Mouse (Mus musculus) forebrain, embryonic 11.5 days (tissue): Measurements from ENCODE around the gene Sycp2. TPM values are rescaled to one million over a fixed set of nuclear protein-coding genes. Genes with fewer than 3 reads are reported as not detected.

ENCODE experiments used
- ATAC-seq: fragments of 200-750 bp; cut with Nextera tagmentation; replicated peaks from 2 replicates; pipeline ENCODE4 v1.8.0; 2017; ENCODE audit warnings: moderate TSS enrichment; ENCODE audit not compliant: low FRiP score
- DNase-seq: peaks from one replicate; pipeline ENCODE4 v3.0.0-alpha.2; 2017; ENCODE audit warnings: low spot score
- H3K27ac ChIP-seq: fragments of 300-500 bp; sonication (generic); 2 replicates; pipeline ENCODE4 v1.5.1; 2014; ENCODE audit warnings: low read depth, low read length
- H3K27me3 ChIP-seq: fragments of 300-500 bp; sonication (generic); 2 replicates; pipeline ENCODE4 v1.6.1; 2014; ENCODE audit warnings: mild to moderate bottlenecking, low read length, mixed read lengths; ENCODE audit not compliant: control insufficient read depth, insufficient read depth
- H3K36me3 ChIP-seq: fragments of 300-500 bp; sonication (generic); 2 replicates; pipeline ENCODE4 v1.6.1; 2014; ENCODE audit warnings: mild to moderate bottlenecking, low read length, moderate library complexity, mixed read lengths; ENCODE audit not compliant: control insufficient read depth, insufficient read depth
- H3K4me1 ChIP-seq: fragments of 300-500 bp; sonication (generic); replicated peaks from 2 replicates; pipeline ENCODE4 v1.6.1; 2014; ENCODE audit warnings: low read length, mixed read lengths; ENCODE audit not compliant: control insufficient read depth, insufficient read depth
- H3K4me2 ChIP-seq: fragments of 300-500 bp; sonication (generic); 2 replicates; pipeline ENCODE4 v1.6.1; 2014; ENCODE audit warnings: low read depth, mild to moderate bottlenecking, low read length, moderate library complexity, mixed read lengths; ENCODE audit not compliant: severe bottlenecking
- H3K4me3 ChIP-seq: fragments of 300-500 bp; sonication (generic); 2 replicates; pipeline ENCODE4 v1.5.1; 2014; ENCODE audit warnings: low read depth, low read length
- H3K9ac ChIP-seq: fragments of 300-500 bp; sonication (generic); 2 replicates; pipeline ENCODE4 v1.6.1; 2014; ENCODE audit warnings: low read length
- H3K9me3 ChIP-seq: fragments of 300-500 bp; sonication (generic); 2 replicates; pipeline ENCODE4 v1.6.1; 2016; ENCODE audit warnings: low read length, mixed read lengths; ENCODE audit not compliant: control insufficient read depth
- WGBS: fragments of 180-500 bp; shearing (Covaris S2); extraction: QIAGEN DNeasy Blood & Tissue Kit; methylation state at CpG from one replicate; pipeline ENCODE4 v1.1.7; 2014; 5-methylcytosine and 5-hydroxymethylcytosine counted together
- polyA plus RNA-seq: library from polyadenylated mRNA; unstranded; fragments of >200 nt; fragmentation: Nextera tagmentation; extraction: Ambion mirVana; gene quantifications from 2 replicates; pipeline ENCODE4 v1.2.1, GENCODE M21; 2014

Sycp2 gene
- polyA plus RNA-seq, 1 experiment from 2014 or later = 0.08 TPM

- H3K27ac ChIP-seq = no peak overlapping the region
- DNase-seq (peak; percentile 47), ATAC-seq (peak; percentile 4; the same call in 1 of the 2 replicates)
- 37% methylated on average over 5 of the region's 5 CpGs for WGBS
- peaks cover 6% of the 10 kb centered on the region for H3K4me1 ChIP-seq
- no peak overlapping the region; the same call in 1 of the 2 replicates for H3K4me2 ChIP-seq
- 0 out of 2 replicates have a peak overlapping the region, but pooled peaks have one; percentile 32 for H3K9ac ChIP-seq
- no peaks in the 10 kb centered on the region for H3K36me3 ChIP-seq
- no peaks in the 10 kb centered on the region for H3K9me3 ChIP-seq
- H3K27me3 ChIP-seq = no peaks in the 10 kb centered on the region
- H3K4me3 ChIP-seq = no peak overlapping the region
Measured at GRCm38 (mm10) chr2:178326750-178327465, 80.6 kb downstream of the Sycp2 start.

GRCm38 (mm10) chr2:178326067-178326466, 81.4 kb downstream of the Sycp2 start:
- H3K27ac ChIP-seq = no peak overlapping the region
- H3K9me3 ChIP-seq = no peaks in the 10 kb centered on the region
- no peak for ATAC-seq
- H3K36me3 ChIP-seq = no peaks in the 10 kb centered on the region
- WGBS = 93% methylated on average over 10 of the region's 10 CpGs
- DNase-seq = no peak
- no peak overlapping the region for H3K9ac ChIP-seq
- H3K4me3 ChIP-seq = no peak overlapping the region
- no peaks in the 10 kb centered on the region for H3K27me3 ChIP-seq
- H3K4me2 ChIP-seq = no peak overlapping the region
- peaks cover 6% of the 10 kb centered on the region for H3K4me1 ChIP-seq

- ATAC-seq (no peak), DNase-seq (peak; percentile 18)
- WGBS = 83% methylated on average over 4 of the region's 4 CpGs
- H3K4me1 ChIP-seq = peaks cover 6% of the 10 kb centered on the region
- no peak overlapping the region for H3K9ac ChIP-seq
- no peak overlapping the region for H3K27ac ChIP-seq
- H3K9me3 ChIP-seq = no peaks in the 10 kb centered on the region
- no peak overlapping the region for H3K4me2 ChIP-seq
- H3K4me3 ChIP-seq = no peak overlapping the region
- H3K27me3 ChIP-seq = no peaks in the 10 kb centered on the region
- no peaks in the 10 kb centered on the region for H3K36me3 ChIP-seq
Measured at GRCm38 (mm10) chr2:178324818-178325217, 82.7 kb downstream of the Sycp2 start.

GRCm38 (mm10) chr2:178324410-178324809, 83.1 kb downstream of the Sycp2 start:
- DNase-seq (peak; percentile 32), ATAC-seq (no peak)
- Histone ChIP-seq H3K27me3 (no peaks in the 10 kb centered on the region), H3K9ac (no peak overlapping the region), H3K9me3 (no peaks in the 10 kb centered on the region), H3K36me3 (no peaks in the 10 kb centered on the region), H3K27ac (no peak overlapping the region), H3K4me1 (peaks cover 6% of the 10 kb centered on the region), H3K4me2 (no peak overlapping the region), H3K4me3 (no peak overlapping the region)
- WGBS = 95% methylated on average over 3 of the region's 3 CpGs

GRCm38 (mm10) chr2:178321271-178321670, 86.2 kb downstream of the Sycp2 start:
- H3K9ac ChIP-seq = no peak overlapping the region
- DNase-seq = no peak
- WGBS = 89% methylated on average over 10 of the region's 10 CpGs
- H3K4me2 ChIP-seq = no peak overlapping the region
- H3K27me3 ChIP-seq = no peaks in the 10 kb centered on the region
- no peak for ATAC-seq
- no peak overlapping the region for H3K4me3 ChIP-seq
- no peaks in the 10 kb centered on the region for H3K36me3 ChIP-seq
- H3K9me3 ChIP-seq = no peaks in the 10 kb centered on the region
- no peaks in the 10 kb centered on the region for H3K4me1 ChIP-seq
- H3K27ac ChIP-seq = no peak overlapping the region

- no peaks in the 10 kb centered on the region for H3K9me3 ChIP-seq
- 91% methylated on average over 7 of the region's 7 CpGs for WGBS
- no peaks in the 10 kb centered on the region for H3K4me1 ChIP-seq
- H3K4me3 ChIP-seq = no peak overlapping the region
- H3K36me3 ChIP-seq = no peaks in the 10 kb centered on the region
- no peak overlapping the region for H3K4me2 ChIP-seq
- H3K9ac ChIP-seq = no peak overlapping the region
- peak; percentile 33 for DNase-seq
- ATAC-seq = no peak
- no peaks in the 10 kb centered on the region for H3K27me3 ChIP-seq
- no peak overlapping the region for H3K27ac ChIP-seq
Measured at GRCm38 (mm10) chr2:178319766-178320165, 87.7 kb downstream of the Sycp2 start.

- Histone ChIP-seq H3K9me3 (no peaks in the 10 kb centered on the region), H3K4me3 (no peak overlapping the region), H3K27ac (no peak overlapping the region), H3K4me1 (no peaks in the 10 kb centered on the region), H3K27me3 (no peaks in the 10 kb centered on the region), H3K9ac (no peak overlapping the region), H3K36me3 (no peaks in the 10 kb centered on the region), H3K4me2 (no peak overlapping the region)
- DNase-seq = no peak
- ATAC-seq = no peak
- WGBS = 83% methylated on average over 1 of the region's 1 CpGs
Measured at GRCm38 (mm10) chr2:178316281-178316680, 91.2 kb downstream of the Sycp2 start.

- no peak overlapping the region for H3K4me3 ChIP-seq
- no peak overlapping the region for H3K27ac ChIP-seq
- no peaks in the 10 kb centered on the region for H3K27me3 ChIP-seq
- ATAC-seq = no peak
- WGBS = 85% methylated on average over 7 of the region's 7 CpGs
- no peak overlapping the region for H3K9ac ChIP-seq
- no peaks in the 10 kb centered on the region for H3K4me1 ChIP-seq
- no peak for DNase-seq
- no peaks in the 10 kb centered on the region for H3K9me3 ChIP-seq
- H3K36me3 ChIP-seq = no peaks in the 10 kb centered on the region
- H3K4me2 ChIP-seq = no peak overlapping the region
Measured at GRCm38 (mm10) chr2:178313539-178313938, 93.9 kb downstream of the Sycp2 start.

GRCm38 (mm10) chr2:178304669-178305068, 102.8 kb downstream of the Sycp2 start:
- Histone ChIP-seq H3K27me3 (no peaks in the 10 kb centered on the region), H3K4me3 (no peak overlapping the region), H3K9ac (no peak overlapping the region), H3K9me3 (no peaks in the 10 kb centered on the region), H3K36me3 (no peaks in the 10 kb centered on the region), H3K4me1 (no peaks in the 10 kb centered on the region; the same call in 1 of the 2 replicates), H3K4me2 (no peak overlapping the region), H3K27ac (no peak overlapping the region)
- 83% methylated on average over 6 of the region's 6 CpGs for WGBS
- DNase-seq (no peak), ATAC-seq (no peak)
